Mouse (Mus musculus): ENCODE results near the gene Otop2. TPM values are rescaled to one million over a fixed set of nuclear protein-coding genes. Genes with fewer than 3 reads are reported as not detected.

The Otop2 gene
- under 1 TPM in 1 of 2 experiments, not detected in 1; 0.38 TPM for total RNA-seq (2021)
- long read RNA-seq, experiment 1, partial matches to known transcripts, result 0 of 1 reads
- long read RNA-seq, experiment 1, other reads (novel, unspliced or antisense), result 1 of 1 reads
- long read RNA-seq, experiment 2, result 0 reads

DNA sequence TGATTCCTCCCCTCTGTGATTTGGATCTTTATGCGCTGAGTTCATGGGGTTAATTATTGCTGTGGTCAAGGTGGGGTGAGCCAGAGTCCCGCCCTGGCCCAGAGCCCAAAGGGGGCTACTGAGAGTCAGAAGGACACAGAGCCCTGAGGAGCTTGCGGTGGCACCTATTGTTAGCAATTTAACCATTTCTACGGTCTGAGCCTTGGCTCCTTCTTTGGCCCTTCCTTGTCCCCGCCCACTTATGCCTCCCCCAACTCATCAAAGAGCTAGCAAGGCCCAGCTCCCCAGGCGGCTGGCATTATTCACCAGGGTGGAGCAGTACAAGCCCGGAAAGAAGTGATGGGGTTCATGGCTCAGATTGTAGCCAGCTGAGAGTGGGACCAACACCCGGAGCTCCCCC lies at the start of gene Otop2:
TSS of gene Otop2 (plus strand) at position 301 of the 400 bp plus-strand sequence.
- DNase-seq (ENCODE audit: low spot score in 2 of 2), result no peak
- intact Hi-C loops (cut with DNase I), result no loop called here

- no peak for DNase-seq (ENCODE audit: low spot score in 2 of 2)
- intact Hi-C loops (cut with DNase I), result no loop called here
Observed at GRCm38 (mm10) chr11:115257775-115258510, 49.0 kb upstream of the Otop2 start.

DNA sequence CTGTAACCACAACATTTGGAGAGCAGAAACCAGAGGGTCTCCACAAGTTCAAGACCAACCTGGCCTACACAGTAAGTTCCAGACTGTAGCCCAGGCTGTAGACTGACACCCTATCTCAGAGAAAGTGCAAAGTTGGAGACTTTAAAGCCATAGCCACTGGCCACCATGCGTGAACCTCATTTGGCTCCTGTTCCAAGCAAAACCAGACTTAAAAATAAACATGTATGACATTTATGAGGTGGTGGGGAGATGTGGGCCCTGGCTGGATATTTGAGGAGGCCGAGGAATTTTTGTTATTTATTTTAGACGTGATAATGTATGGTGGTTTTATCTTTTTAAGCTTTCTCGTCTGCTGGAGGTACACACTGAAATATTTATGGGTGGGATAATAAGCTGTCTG lies 47.8 kb upstream of the Otop2 start:
- intact Hi-C loops (cut with DNase I), result no loop called here
- no peak for DNase-seq (ENCODE audit: low spot score in 2 of 2)

DNA sequence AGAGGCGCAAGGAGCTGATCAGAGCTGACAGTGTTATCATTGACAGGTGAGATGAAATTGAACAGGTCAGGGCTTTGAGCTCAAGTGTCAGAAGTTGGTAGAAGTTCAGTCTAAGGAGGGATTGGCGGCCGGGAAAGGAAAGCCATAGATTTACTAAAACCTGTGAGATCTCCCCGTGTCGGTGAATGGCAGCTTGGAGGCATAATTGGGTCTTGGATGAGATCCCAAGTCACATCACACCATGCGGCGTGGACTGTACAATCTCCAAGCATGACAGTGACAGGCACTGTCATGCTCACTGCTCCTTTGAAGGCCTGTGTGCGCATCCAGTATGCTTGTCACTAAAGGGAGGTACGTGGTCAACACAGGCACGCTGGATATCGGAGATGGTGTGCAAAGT lies 44.0 kb upstream of the Otop2 start:
- no peak for DNase-seq (ENCODE audit: low spot score in 2 of 2)
- intact Hi-C loops (cut with DNase I), result no loop called here

DNA sequence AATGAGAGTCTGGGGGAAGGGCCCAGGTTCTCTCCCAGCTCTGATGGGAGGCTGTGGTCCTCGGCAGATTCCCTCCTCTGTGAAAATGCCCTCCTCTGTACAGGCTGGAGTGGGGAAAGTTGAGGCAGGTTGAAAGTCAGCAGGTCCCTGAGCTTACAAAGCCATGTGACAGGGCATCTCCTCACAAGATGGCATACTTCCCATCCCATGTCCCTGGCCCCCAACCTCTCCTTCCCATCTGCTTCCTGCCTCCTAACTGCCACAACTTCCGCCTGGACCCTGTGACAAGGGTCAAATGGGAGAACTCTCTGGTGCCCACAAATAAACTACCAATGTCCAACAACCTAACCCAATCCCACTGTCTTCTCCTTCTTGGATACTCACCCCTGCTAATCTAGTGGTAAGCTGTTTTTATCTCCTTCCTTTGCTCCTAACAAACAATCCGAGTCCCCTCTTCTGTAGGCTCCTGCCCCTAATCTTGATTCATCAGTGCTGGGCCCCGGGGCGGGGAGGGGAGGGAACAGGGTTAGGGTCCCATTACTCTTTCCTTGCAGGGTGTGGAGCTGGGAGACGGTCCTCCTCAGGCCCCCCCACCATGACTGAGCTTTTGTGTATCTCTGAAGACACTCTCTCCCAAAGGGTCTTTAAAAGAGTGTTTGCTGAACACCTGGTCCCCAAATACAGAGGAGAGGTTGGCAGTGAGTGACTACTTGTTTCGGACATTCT lies 42.7 kb upstream of the Otop2 start:
- DNase-seq (ENCODE audit: low spot score in 2 of 2), result no peak
- intact Hi-C loops (cut with DNase I), result no loop called here

DNA sequence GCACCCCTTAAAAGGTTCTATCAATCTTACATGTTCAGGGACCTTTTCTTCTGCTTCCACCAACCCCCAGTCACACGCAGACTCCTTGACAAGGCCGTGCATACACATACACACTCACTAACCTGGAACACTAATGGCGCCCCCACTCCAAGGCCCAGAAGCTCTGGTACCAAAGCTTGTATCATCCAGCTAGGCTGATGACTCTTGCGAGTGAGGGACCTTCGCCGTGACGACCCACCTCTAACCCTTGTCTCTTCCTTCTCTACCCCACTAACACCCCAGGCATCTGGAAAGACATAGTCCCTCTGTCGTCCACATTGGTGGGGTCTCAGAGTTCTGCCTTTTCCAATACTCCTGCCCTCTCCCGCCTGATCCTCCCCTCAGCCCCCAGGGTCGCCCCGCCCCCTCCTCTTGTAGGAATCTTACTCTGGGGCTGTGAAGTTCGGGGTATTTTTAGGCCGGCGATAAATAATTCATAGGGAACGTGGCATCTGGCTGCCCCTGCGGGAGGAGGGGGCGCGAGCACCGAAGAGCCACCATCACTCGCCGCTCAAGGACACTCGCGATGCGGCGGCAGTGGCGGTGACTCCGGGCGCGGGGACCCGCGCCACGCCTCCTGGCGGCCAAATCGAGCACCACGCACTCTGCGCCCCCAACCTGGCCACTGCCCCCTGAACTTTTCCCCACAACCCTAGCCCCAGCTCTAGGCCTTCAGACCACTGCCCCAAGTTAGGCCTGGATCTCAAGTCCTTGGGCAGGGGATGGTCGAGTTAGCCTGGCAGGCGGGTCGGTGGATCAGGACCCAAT lies 41.9 kb upstream of the Otop2 start:
- intact Hi-C loops (cut with DNase I), result loop anchor here (5.0 kb wide), 1 partner anchor 103 kb away; the partner anchor contains the start of gene Slc9a3r1
- no peak for DNase-seq (ENCODE audit: low spot score in 2 of 2)

DNA sequence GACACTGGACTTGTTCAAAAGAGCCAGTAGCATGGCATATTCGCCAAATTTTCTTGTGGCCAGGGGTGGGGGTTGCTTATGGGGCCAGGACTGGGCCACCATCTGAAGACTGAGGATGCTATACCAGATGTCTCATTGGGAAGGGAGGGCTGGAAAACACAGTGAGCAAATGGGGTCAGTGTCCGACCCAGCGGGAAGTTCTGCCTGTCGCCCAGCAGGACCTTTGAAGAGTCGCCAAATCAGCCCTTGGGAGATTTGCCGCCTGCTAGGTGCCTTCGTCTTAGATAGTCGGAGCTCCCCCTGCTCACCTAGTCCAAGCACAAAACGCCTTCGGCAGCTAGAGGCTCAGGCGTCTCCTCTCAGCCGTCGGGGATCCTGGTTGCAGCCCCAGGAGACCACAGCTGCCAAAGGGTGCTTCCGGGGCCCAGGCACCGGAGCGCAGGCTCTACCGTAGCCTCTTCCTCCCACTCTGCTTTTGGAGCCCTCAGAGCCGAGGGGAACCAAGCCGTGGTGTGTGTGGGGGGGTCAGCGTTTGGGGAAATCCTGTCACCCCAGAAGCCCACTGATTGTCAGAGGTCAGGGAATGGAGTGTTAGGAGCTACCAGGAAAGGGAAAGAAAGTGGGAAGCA lies 41.1 kb upstream of the Otop2 start:
- DNase-seq (ENCODE audit: low spot score in 2 of 2), result no peak
- intact Hi-C loops (cut with DNase I), result loop anchor here (5.0 kb wide), 1 partner anchor 104 kb away; the partner anchor contains the start of gene Slc9a3r1

GRCm38 (mm10) chr11:115266400-115266778 lies 40.6 kb upstream of the Otop2 start:
- intact Hi-C loops (cut with DNase I), result loop anchor here (5.0 kb wide), 1 partner anchor 104 kb away; the partner anchor contains the start of gene Slc9a3r1
- no peak for DNase-seq (ENCODE audit: low spot score in 2 of 2)

GRCm38 (mm10) chr11:115267061-115267883 lies 39.7 kb upstream of the Otop2 start, which contains the start of gene Grin2c:
Grin2c (minus strand) TSS chr11:115267243.
- DNase-seq (ENCODE audit: low spot score in 2 of 2), result no peak
- intact Hi-C loops (cut with DNase I), result loop anchor here (5.0 kb wide), 1 partner anchor 105 kb away; the partner anchor contains the start of gene Slc9a3r1

DNA sequence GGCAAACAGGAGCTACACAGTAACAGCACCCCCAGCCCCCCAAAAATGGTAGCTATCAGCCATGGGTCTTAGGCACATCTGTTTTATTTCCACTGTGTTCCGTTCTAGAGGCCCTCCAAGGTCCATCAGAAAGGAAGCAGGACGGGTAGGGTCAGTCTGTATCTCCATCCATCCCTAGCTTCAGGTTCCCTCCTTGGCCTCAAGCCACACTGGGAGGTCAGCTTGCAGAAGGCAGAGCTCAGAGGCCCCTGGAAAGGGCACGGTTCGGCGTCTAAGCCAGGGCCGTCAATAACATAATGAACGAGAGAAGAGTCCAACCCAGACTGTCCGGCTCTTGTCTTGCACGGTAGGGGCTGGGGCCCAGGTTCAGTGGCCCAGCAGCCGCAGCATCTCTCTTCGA lies 39.0 kb upstream of the Otop2 start:
- no peak for DNase-seq (ENCODE audit: low spot score in 2 of 2)
- intact Hi-C loops (cut with DNase I), result loop anchor here (5.0 kb wide), 1 partner anchor 106 kb away; the partner anchor contains the start of gene Slc9a3r1

DNA sequence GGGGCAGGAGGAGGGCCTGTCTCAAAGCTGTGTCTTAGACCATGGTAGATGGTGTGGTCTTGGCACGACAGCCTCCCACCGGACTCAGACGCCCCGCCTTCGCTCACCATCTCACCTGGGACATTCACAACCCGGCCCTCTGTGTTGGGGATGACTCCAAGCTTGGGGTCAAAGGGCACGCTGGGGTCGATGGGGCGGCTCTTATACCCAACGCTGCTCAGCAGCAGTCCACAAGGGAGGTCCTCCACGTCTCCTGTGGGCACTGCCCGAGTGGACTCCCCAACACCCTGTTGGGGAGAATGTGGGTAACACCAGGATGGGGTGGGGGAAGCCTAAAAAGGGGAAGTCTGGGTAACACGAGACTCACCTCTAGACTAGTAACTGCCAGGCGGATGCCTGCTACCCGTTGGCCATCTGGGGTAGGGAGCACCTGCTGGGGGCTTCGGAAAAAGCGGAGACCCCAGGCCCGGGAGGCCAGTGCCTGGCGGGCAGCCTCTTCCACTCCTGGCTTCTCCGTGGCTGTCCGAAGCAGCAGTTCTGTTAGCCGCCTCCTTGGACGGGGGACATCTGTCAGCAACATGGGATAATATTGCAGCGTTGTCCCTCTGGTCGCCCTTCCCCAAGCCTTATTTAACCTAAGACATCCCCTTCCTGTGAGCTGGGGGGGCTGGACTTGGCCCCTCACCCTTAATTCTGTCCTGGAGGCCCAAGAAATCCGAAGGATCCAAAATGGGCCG lies 37.5 kb upstream of the Otop2 start:
- DNase-seq (ENCODE audit: low spot score in 2 of 2), result no peak
- intact Hi-C loops (cut with DNase I), result loop anchor here (2.0 to 5.0 kb wide), 3 partner anchors 67 to 187 kb away; partner anchors contain the start of gene Slc9a3r1

- peak; percentile 89 for DNase-seq (ENCODE audit: low spot score in 2 of 2)
- intact Hi-C loops (cut with DNase I), result loop anchor here (2.0 to 5.0 kb wide), 2 partner anchors 68 to 188 kb away; no protein-coding TSS in a partner anchor
Observed at GRCm38 (mm10) chr11:115270148-115270861, 36.7 kb upstream of the Otop2 start.

- intact Hi-C loops (cut with DNase I), result loop anchor here (2.0 to 5.0 kb wide), 2 partner anchors 68 to 189 kb away; no protein-coding TSS in a partner anchor
- DNase-seq (ENCODE audit: low spot score in 2 of 2), result no peak
Observed at GRCm38 (mm10) chr11:115271052-115271451, 35.9 kb upstream of the Otop2 start.

DNA sequence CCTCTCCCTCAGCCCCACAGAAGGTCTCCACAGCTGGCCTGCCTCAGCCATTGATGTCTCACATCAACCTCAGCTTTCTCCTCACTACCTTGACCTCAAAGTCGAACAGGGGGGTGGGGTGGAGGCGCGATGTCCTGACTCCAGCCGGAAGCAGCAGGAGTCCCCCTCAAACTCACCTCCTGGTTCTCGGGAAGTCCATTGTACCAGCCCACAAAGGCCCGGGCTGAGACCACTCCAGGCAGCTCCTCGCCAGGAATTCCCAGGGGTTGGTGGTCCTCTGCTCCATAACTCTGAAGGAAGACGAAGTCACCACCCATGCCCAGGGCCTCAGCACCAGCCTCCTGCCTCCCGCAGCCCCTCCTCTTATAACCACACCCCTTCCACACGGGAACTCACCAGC lies 35.5 kb upstream of the Otop2 start:
- intact Hi-C loops (cut with DNase I), result loop anchor here (2.0 to 5.0 kb wide), 2 partner anchors 69 to 189 kb away; no protein-coding TSS in a partner anchor
- DNase-seq (ENCODE audit: low spot score in 2 of 2), result no peak

- intact Hi-C loops (cut with DNase I), result loop anchor here (5.0 kb wide), 1 partner anchor 191 kb away; no protein-coding TSS in a partner anchor
Observed at GRCm38 (mm10) chr11:115272894-115273498, 34.0 kb upstream of the Otop2 start.

DNA sequence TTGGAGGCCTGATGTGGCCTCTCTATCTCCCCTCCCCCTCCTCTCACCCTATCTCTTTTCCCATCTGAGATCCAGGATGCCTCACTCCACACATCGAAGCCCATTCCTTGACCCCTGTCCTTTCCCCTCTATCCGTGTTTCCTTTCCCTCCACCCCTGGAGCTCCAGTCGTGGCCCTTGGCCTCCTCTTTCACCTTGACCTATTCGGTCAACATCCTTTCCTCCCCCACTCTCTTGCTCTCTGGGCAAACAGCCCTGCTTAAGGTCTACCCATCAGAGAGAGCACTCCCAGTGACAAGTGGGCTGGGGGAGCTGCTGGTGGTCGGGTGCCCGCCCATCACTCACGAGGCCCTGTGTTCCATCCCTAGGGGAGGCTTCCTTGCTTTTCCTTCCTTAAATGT lies 33.2 kb upstream of the Otop2 start:
- DNase-seq (ENCODE audit: low spot score in 2 of 2), result no peak
- intact Hi-C loops (cut with DNase I), result loop anchor here (5.0 kb wide), 1 partner anchor 191 kb away; no protein-coding TSS in a partner anchor

More at GRCm38 (mm10) chr11:115272894-115273498, 34.0 kb upstream of the Otop2 start:
- DNase-seq (ENCODE audit: low spot score in 2 of 2), result no peak

All from left cerebral cortex, postnatal 14 days (tissue).